Mouse (Mus musculus) lung, postnatal 10 days (tissue): Measurements from ENCODE around the gene Arid4b.

Source experiments
- DNase-seq: peaks from one replicate; pipeline ENCODE4 v3.0.0; 2021

The Arid4b gene

GRCm38 (mm10) chr13:14062209-14063012, 621 bp upstream of the Arid4b start:
- DNase-seq: no peak

- DNase-seq: no peak
These were observed 875 bp downstream of the Arid4b start for GRCm38 (mm10) chr13:14063942-14064271.

GRCm38 (mm10) chr13:14064341-14065027, 1.5 kb downstream of the Arid4b start:
- peak; percentile 64 for DNase-seq

GRCm38 (mm10) chr13:14065028-14065380, 2.0 kb downstream of the Arid4b start:
- DNase-seq: no peak

- no peak for DNase-seq
These were observed 2.7 kb downstream of the Arid4b start for GRCm38 (mm10) chr13:14065701-14066100.

- no peak for DNase-seq
These were observed 5.0 kb downstream of the Arid4b start for GRCm38 (mm10) chr13:14068035-14068434.

- DNase-seq: no peak
These were observed 6.3 kb downstream of the Arid4b start for GRCm38 (mm10) chr13:14069291-14069690.

GRCm38 (mm10) chr13:14074371-14074770, 11.3 kb downstream of the Arid4b start:
- no peak for DNase-seq

GRCm38 (mm10) chr13:14075326-14075725, 12.3 kb downstream of the Arid4b start:
- DNase-seq: no peak

- DNase-seq: peak; percentile 21
These were observed 25.6 kb downstream of the Arid4b start for GRCm38 (mm10) chr13:14088669-14089068.

GRCm38 (mm10) chr13:14103026-14103425, 40.0 kb downstream of the Arid4b start:
- no peak for DNase-seq

- DNase-seq: no peak
These were observed 47.3 kb downstream of the Arid4b start for GRCm38 (mm10) chr13:14110154-14110873.

GRCm38 (mm10) chr13:14111146-14111545, 48.1 kb downstream of the Arid4b start:
- DNase-seq: no peak

GRCm38 (mm10) chr13:14113746-14114528, 50.9 kb downstream of the Arid4b start:
- DNase-seq: peak; percentile 3

- DNase-seq: no peak
These were observed 52.8 kb downstream of the Arid4b start for GRCm38 (mm10) chr13:14115805-14116204.

- DNase-seq: no peak
These were observed 68.6 kb downstream of the Arid4b start for GRCm38 (mm10) chr13:14131651-14132050.

- peak; percentile 3 for DNase-seq
These were observed 79.4 kb downstream of the Arid4b start for GRCm38 (mm10) chr13:14142294-14142966.

- peak; percentile 21 for DNase-seq
These were observed 115.0 kb downstream of the Arid4b start for GRCm38 (mm10) chr13:14177989-14178388.

GRCm38 (mm10) chr13:14179669-14180068, 116.6 kb downstream of the Arid4b start:
- no peak for DNase-seq

GRCm38 (mm10) chr13:14245946-14246345, 182.9 kb downstream of the Arid4b start:
- DNase-seq: no peak
